Mouse (Mus musculus) testis, adult 2 months (tissue): ENCODE data around the gene Slc31a1. TPM values are rescaled to one million over a fixed set of nuclear protein-coding genes. Genes with fewer than 3 reads are reported as not detected.

Experiments used
- H3K27ac ChIP-seq: fragments of 200-500 bp; 2 replicates; pipeline ENCODE4 v1.5.1; 2012; ENCODE audit warnings: low read depth, low read length; ENCODE audit not compliant: control insufficient read depth, insufficient read depth
- H3K27me3 ChIP-seq: fragments of 200-500 bp; 2 replicates; pipeline ENCODE4 v1.6.1; 2012; ENCODE audit warnings: mild to moderate bottlenecking, low read length, moderate library complexity; ENCODE audit not compliant: control insufficient read depth, insufficient read depth
- H3K36me3 ChIP-seq: fragments of 200-500 bp; 2 replicates; pipeline ENCODE4 v1.6.1; 2012; ENCODE audit warnings: mild to moderate bottlenecking, low read length; ENCODE audit not compliant: control insufficient read depth, insufficient read depth
- H3K4me1 ChIP-seq: fragments of 200-500 bp; 2 replicates; pipeline ENCODE4 v1.6.1; 2012; ENCODE audit warnings: low read length; ENCODE audit not compliant: control insufficient read depth, insufficient read depth
- H3K4me3 ChIP-seq: fragments of 200-500 bp; 2 replicates; pipeline ENCODE4 v1.5.1; 2012; ENCODE audit warnings: low read depth, mild to moderate bottlenecking, low read length, moderate library complexity, mixed read lengths; ENCODE audit not compliant: control insufficient read depth
- CTCF ChIP-seq: fragments of 200-500 bp; IDR thresholded peaks from 2 replicates; pipeline ENCODE4 v1.5.1; 2012; ENCODE audit warnings: low read depth, mild to moderate bottlenecking, inconsistent platforms, low read length, moderate library complexity; ENCODE audit not compliant: control insufficient read depth, insufficient read depth, insufficient replicate concordance
- POLR2A ChIP-seq: fragments of 200-500 bp; IDR thresholded peaks from 2 replicates; pipeline ENCODE4 v1.6.1; 2012; ENCODE audit warnings: low read depth, mild to moderate bottlenecking, inconsistent platforms, low read length, moderate library complexity; ENCODE audit not compliant: control insufficient read depth
- polyA plus RNA-seq: library from polyadenylated mRNA; depleted of rRNA; stranded (reverse); fragments of >200 nt; gene quantifications from 2 replicates; pipeline ENCODE4 v1.2.3, GENCODE M21; 2012

The Slc31a1 gene
- polyA plus RNA-seq, 1 experiment, result 18.1 TPM

DNA sequence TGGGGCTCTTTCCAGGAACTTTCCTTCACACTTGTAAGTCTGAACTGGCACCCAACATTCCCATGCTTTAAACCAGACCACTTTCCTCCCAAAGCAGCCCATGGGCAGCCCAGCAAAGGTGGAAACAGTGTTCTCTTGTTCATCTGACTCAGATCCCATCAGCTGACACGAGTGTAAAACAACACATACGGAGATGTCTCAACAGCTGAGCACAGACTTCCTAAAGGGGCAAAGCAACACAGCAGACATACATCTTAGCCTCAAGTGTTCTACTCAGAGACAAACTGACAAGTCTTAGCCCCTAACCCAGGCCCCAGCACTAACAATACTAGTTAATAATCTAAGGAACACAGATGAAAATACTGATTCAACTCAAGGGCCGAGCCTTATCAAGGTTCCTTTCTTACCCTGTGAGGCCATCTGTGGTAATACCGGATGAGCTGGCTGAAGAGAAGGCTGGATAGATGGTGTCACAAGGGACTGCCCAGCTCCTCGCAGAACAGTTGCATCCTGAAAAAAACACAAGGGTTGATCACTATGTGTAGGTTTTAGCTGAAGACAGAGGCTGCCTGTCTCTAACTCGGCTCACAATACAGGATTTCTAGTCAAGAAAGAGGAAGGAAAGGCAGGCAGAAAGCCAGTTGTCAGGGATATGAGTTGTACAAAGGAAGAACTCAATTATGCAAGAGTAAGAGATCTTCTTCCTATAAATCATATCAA, 31.4 kb upstream of the Slc31a1 start:
- no peak for TF ChIP-seq CTCF
- no peak for TF ChIP-seq POLR2A
- Histone ChIP-seq H3K27me3 (no peaks in the 10 kb centered on the region), H3K4me3 (no peak overlapping the region), H3K27ac (no peak overlapping the region), H3K4me1 (no peaks in the 10 kb centered on the region), H3K36me3 (no peaks in the 10 kb centered on the region; the same call in 1 of the 2 replicates)

DNA sequence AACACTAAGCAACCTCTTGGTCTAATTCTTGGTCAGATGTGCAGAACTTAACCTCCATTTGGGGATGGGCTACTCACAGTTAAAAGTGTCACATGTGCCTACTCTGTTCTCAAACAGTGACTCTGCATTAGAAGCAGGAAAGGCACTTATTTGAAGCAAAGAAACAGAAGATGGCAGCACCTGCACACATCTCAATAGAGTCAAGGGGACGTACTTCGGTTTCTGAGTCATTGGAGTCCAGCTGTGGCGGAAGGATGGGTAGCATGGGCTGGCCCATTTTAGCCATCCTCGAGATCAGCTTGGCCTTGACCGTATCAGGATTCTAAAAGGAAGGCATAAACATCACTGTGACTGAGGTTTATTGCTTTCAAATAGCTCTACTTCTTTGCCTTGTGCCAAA, 28.6 kb upstream of the Slc31a1 start:
- Histone ChIP-seq H3K27me3 (no peaks in the 10 kb centered on the region), H3K36me3 (no peaks in the 10 kb centered on the region), H3K4me1 (no peaks in the 10 kb centered on the region), H3K4me3 (no peak overlapping the region; the same call in 1 of the 2 replicates), H3K27ac (no peak overlapping the region)
- TF ChIP-seq POLR2A (no peak), CTCF (no peak)

DNA sequence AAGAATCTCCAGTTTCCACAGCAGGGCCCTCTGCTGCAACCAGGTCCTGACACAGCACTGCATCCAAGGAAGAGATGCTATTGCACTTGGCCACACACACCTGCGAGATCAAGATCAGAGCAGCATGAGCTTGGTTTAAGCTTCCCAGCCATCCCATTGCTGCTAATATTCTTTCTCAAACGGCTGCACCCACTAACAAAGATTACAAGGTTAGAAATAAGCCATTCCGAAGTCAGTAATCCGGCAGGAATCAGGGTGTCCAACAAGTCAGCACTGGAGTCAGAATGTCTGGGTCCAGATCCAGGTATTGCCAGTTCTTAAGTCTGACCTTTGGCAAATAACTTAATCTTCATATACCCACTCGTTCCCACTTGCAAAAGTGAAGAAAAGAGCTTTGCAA, 22.0 kb upstream of the Slc31a1 start:
- H3K4me3 ChIP-seq, result no peak overlapping the region
- no peaks in the 10 kb centered on the region for H3K36me3 ChIP-seq
- H3K4me1 ChIP-seq, result no peaks in the 10 kb centered on the region
- H3K27me3 ChIP-seq, result no peaks in the 10 kb centered on the region
- no peak overlapping the region for H3K27ac ChIP-seq
- no peak for TF ChIP-seq CTCF
- no peak for TF ChIP-seq POLR2A

DNA sequence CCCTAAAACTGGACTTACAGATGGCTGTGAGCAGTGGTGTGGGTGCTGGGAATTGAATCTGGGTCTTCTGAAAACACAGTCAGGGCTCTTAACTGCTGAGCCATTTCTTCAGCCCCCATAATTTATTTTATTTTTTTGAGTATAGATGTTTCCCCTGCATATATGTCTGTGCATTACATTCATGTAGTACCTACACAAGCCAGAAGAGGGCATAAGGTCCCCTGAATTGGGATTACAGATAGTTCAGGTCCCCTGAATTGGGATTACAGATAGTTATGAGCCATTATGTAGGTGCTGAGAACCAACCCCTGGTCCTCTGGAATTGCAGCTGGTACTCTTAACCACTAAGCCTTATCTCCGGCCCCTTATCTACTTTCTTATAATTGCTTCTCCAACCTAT, 16.5 kb upstream of the Slc31a1 start:
- Histone ChIP-seq H3K4me1 (no peaks in the 10 kb centered on the region), H3K27ac (no peak overlapping the region), H3K36me3 (no peaks in the 10 kb centered on the region), H3K4me3 (no peak overlapping the region), H3K27me3 (no peaks in the 10 kb centered on the region)
- TF ChIP-seq POLR2A, result no peak
- TF ChIP-seq CTCF, result no peak

DNA sequence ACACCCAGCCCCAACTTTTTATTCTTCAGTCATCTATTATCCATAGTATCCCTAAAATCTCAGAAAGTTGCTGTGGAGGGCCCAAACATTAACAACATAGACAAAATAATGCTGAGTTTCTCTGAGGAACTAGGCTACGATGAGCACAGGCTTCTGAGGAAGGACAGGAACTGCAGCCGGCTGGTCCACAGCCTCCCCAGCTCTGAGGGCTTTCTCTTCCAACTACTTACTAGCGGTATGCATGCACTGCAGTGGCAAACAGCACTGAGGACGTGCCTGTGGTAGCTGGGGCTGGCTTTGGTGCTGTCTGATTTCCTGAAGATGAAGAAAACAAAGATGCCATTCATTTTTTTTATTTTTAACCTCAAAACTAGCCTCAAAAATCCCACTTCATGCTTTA, 14.7 kb upstream of the Slc31a1 start:
- no peak for TF ChIP-seq POLR2A
- no peak for TF ChIP-seq CTCF
- Histone ChIP-seq H3K27me3 (no peaks in the 10 kb centered on the region), H3K4me3 (no peak overlapping the region), H3K27ac (no peak overlapping the region), H3K36me3 (no peaks in the 10 kb centered on the region), H3K4me1 (no peaks in the 10 kb centered on the region)

DNA sequence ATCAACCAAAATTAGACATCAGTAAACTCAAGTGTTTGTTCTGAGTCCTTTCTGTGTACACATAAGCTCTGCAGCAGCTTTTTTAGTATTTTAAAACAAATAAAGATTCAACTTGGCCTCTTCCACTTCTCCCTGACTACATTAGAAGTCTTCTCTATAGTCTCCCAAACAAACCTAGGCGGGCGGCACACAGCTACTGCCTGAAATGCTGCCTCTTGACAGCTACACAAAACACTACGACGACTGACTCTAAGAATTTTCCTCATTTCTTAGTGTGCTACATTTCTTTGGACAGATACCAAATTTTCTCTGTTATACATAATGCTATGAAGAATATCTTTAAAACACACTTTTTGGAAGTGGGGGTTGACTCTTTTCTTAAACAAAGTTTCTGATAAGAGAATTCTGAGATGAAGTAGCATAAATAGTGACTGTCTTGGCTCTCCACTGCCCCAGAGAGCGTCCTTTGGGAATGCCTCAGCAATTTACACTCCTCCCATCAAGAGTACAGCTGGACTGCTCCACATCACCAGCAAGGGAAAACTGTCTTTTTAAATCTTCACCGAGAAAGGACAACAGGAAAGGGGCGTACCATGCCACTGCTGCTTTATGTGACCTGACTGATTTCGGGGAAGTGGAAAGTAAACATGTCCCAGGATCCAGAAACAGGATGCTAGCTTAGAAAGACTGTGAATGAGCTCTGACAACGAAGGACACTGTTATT, 12.8 kb upstream of the Slc31a1 start:
- no peaks in the 10 kb centered on the region for H3K36me3 ChIP-seq
- TF ChIP-seq CTCF (no peak), POLR2A (no peak)
- no peaks in the 10 kb centered on the region for H3K4me1 ChIP-seq
- no peak overlapping the region for H3K27ac ChIP-seq
- no peak overlapping the region for H3K4me3 ChIP-seq
- H3K27me3 ChIP-seq, result no peaks in the 10 kb centered on the region

DNA sequence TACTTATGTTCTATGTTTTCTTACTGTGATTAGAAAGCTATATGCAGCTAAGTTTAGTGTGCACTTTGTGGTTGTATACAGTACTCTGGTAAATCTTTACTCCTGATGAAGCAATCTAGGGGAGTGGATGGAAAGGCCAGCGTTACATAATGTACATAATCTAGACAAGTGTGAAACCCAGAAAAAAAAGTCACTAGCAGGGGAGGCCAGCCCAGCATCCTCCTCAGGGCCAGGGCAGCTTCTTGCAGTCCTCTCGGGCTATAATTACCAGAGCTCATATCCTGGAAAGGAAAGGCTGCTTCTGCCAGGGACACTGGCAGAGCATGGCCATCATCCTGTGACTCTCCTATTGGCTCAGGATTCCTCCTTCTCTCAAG, 12.2 kb upstream of the Slc31a1 start:
- TF ChIP-seq CTCF (no peak), POLR2A (no peak)
- H3K27ac ChIP-seq, result no peak overlapping the region
- H3K4me1 ChIP-seq, result no peaks in the 10 kb centered on the region
- no peak overlapping the region for H3K4me3 ChIP-seq
- no peaks in the 10 kb centered on the region for H3K36me3 ChIP-seq
- no peaks in the 10 kb centered on the region for H3K27me3 ChIP-seq

DNA sequence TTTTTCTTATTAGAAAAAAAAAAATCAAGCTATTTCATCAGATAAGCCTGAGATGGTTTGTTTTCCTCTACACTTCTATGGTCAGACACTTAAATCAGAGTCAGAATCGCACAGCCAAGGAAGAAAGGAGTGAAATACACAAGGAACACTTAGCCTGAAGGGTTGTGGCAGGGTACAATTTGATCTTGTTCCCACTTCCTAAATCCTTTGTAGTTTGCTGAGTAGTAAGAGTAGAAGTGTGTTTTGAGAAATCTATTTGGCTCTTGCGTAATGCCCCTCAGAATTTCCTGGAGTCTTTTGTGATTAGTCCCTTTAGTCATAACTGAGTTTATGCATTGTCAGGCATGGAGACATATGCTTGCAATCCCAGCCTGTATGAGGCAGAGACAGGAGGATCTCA, 11.2 kb upstream of the Slc31a1 start:
- TF ChIP-seq CTCF (no peak), POLR2A (no peak)
- no peaks in the 10 kb centered on the region for H3K27me3 ChIP-seq
- H3K27ac ChIP-seq, result no peak overlapping the region
- no peak overlapping the region for H3K4me3 ChIP-seq
- no peaks in the 10 kb centered on the region for H3K4me1 ChIP-seq
- no peaks in the 10 kb centered on the region for H3K36me3 ChIP-seq
